Mouse (Mus musculus): ENCODE data around the gene Ttll9.

GRCm38 (mm10) chr2:152958116-152958515 is 4.2 kb upstream of the Ttll9 start:
- TF ChIP-seq POLR2A (IDR thresholded peaks at IDR 0.05; ENCODE audit: low read depth, low read length) = no peak
- TF ChIP-seq CTCF (IDR thresholded peaks at IDR 0.05; ENCODE audit: extremely low read depth, insufficient read length, insufficient replicate concordance, low read depth, low read length) = no peak
